Mouse (Mus musculus): Measurements from ENCODE around the gene Ccpg1os. TPM values are rescaled to one million over a fixed set of nuclear protein-coding genes. Genes with fewer than 3 reads are reported as not detected.

The Ccpg1os gene
- total and polyA plus RNA-seq, 3 experiments = 5.2 to 12.6 (median 7.3) TPM

DNA sequence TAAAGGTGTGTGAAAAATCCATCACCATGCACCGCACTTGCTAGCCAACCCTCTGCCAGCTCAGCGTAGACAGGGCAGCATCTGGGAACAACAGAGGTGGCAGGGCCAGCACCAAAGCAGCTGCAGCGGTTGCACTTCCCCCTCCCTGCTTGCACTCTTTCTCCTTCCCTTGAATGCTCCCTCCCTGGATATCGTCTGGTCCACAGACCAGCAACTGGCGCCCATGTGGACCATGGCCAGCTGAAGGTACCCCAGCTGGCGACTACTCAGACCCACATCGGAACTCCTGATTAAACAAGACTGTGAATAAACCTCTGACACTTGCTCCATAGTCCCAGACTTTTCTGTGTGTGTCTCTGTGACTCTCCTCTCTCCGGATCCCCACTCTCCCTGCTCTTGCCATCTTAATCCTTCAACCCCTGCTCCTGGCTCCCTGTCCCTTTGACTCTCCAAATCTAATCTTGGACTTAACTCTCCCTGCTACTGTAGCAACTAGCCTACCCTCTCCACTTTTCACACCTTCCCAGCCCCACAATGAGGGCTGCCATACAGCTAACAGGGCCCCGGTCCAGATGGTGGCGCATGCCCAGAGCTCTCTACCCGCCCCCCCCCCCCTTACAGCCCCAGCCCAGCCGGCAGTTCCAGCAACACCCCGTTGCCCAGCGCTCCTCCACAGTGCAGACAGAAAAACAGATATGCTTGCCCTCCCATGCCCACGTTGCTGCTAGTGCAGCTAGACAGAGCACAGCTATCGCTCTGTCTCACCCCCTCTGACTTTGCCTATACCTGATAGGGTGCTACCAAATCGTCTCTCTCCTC is 40.8 kb upstream of the Ccpg1os start:
- TF ChIP-seq SMC3 (IDR thresholded peaks at IDR 0.05; ENCODE audit: low read depth, low read length) = no peak
- no peak for TF ChIP-seq ZKSCAN1 (IDR thresholded peaks at IDR 0.05; ENCODE audit: borderline replicate concordance, low read depth, low read length)
- TF ChIP-seq TCF12 (IDR thresholded peaks at IDR 0.05; ENCODE audit: low read depth, low read length) = no peak
- TF ChIP-seq JUN (IDR thresholded peaks at IDR 0.05; ENCODE audit: insufficient read depth, low read depth, low read length) = no peak
- no peak for TF ChIP-seq USF2 (conservative IDR thresholded peaks at IDR 0.05; ENCODE audit: low read depth, low read length)
- no peak for TF ChIP-seq KAT2A (IDR thresholded peaks at IDR 0.05; ENCODE audit: insufficient replicate concordance, low read length)
- dilution Hi-C loops (cut with MboI; ENCODE audit: extremely low pct_ligation_motif_present, extremely low pct_unique_long_range_greater_than_20kb, low sequenced_read_pairs) = no loop called here

DNA sequence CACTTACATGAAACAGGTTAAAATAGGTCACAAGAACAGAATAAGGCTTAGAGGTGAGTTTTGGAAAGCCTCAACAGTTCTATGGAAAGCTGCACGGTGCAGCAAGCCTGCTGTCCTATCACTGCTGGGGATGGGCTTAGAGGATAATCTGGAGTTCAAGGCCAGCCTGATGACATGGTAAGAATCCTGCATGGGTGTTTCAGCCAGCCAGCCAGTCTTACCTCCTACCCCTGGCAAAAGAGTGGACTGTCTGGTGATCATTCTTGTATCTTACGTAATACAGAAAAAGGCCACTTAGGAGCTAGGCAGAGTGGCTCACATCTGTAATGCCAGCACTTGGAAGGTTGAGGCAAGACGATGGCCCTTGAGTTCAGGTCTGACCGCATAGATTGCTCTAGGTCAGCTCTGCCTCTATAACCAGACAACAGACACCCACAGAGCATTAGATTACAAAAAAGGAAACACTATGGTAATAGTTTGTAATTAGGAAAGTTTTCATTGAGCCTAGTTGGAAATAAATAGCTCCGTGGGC is 35.5 kb upstream of the Ccpg1os start:
- H3K4me2 ChIP-seq (ENCODE audit: insufficient read depth, low read depth, poor library complexity, severe bottlenecking) = no peak overlapping the region
- no peaks in the 10 kb centered on the region for H3K4me1 ChIP-seq (ENCODE audit: control insufficient read depth in 1 of 2, insufficient read depth in 2 of 2)
- H3K4me3 ChIP-seq (replicated peaks in 1 of 3; ENCODE audit: low read depth in 2 of 3, low read length in 2 of 3, poor library complexity in 1 of 3) = no peak overlapping the region
- no peak overlapping the region for H3K9ac ChIP-seq (ENCODE audit: insufficient read depth, low read depth)
- H3K36me3 ChIP-seq (replicated peaks in 1 of 2; ENCODE audit: control insufficient read depth in 1 of 2, insufficient read depth in 1 of 2, low read length in 1 of 2) = peaks cover 52 to 86% of the 10 kb centered on the region in 2 experiments
- H3K79me2 ChIP-seq (replicated peaks; ENCODE audit: control insufficient read depth, extremely low read depth, insufficient read depth, poor library complexity, severe bottlenecking) = no peaks in the 10 kb centered on the region
- no peak for DNase-seq (ENCODE audit: extremely low read depth)
- H3K9me3 ChIP-seq (replicated peaks; ENCODE audit: low read length) = no peaks in the 10 kb centered on the region
- dilution Hi-C loops (cut with MboI; ENCODE audit: extremely low pct_ligation_motif_present, extremely low pct_unique_long_range_greater_than_20kb, low sequenced_read_pairs) = no loop called here
- TF ChIP-seq TCF12 (IDR thresholded peaks at IDR 0.05; ENCODE audit: low read depth, low read length) (no peak), NELFE (IDR thresholded peaks at IDR 0.05; ENCODE audit: low read depth, low read length) (no peak), ZC3H11A (IDR thresholded peaks at IDR 0.05; ENCODE audit: low read depth, low read length) (no peak), KAT2A (IDR thresholded peaks at IDR 0.05; ENCODE audit: insufficient replicate concordance, low read length) (no peak), POLR2A (IDR thresholded peaks at IDR 0.05; ENCODE audit: low read depth, low read length) (no peak), NRF1 (IDR thresholded peaks at IDR 0.05; ENCODE audit: low read depth, low read length) (no peak), HCFC1 (IDR thresholded peaks at IDR 0.05; ENCODE audit: low read depth, low read length) (no peak), SMC3 (IDR thresholded peaks at IDR 0.05; ENCODE audit: low read depth, low read length) (no peak), POLR2AphosphoS2 (IDR thresholded peaks at IDR 0.05; ENCODE audit: low read depth, low read length) (no peak), ZNF384 (IDR thresholded peaks at IDR 0.05; ENCODE audit: low read depth, low read length) (no peak), E2F4 (IDR thresholded peaks at IDR 0.05; ENCODE audit: insufficient replicate concordance, low read depth, low read length) (no peak), MAX (IDR thresholded peaks at IDR 0.05; ENCODE audit: low read length) (no peak), GABPA (IDR thresholded peaks at IDR 0.05; ENCODE audit: insufficient replicate concordance, low read depth, low read length) (no peak), ETS1 (conservative IDR thresholded peaks at IDR 0.05; ENCODE audit: low read depth, low read length) (no peak), CHD2 (IDR thresholded peaks at IDR 0.05; ENCODE audit: low read length) (no peak), PAX5 (IDR thresholded peaks at IDR 0.05; ENCODE audit: low read length) (no peak), TBP (conservative IDR thresholded peaks at IDR 0.05; ENCODE audit: low read depth, low read length) (no peak), MAFK (IDR thresholded peaks at IDR 0.05; ENCODE audit: insufficient replicate concordance, low read length) (no peak), MYC (IDR thresholded peaks at IDR 0.05; ENCODE audit: low read depth, low read length) (no peak)
- H3K27ac ChIP-seq (ENCODE audit: insufficient read depth, low read depth) = no peak overlapping the region
- H3K27me3 ChIP-seq (replicated peaks) = no peaks in the 10 kb centered on the region
- in situ Hi-C loops (cut with MboI; ENCODE audit: low pct_ligation_motif_present, low pct_unique_long_range_greater_than_20kb, low sequenced_read_pairs) = no loop called here

More for the DNA sequence above, 40.8 kb upstream of the Ccpg1os start:
- in situ Hi-C loops (cut with MboI; ENCODE audit: low pct_ligation_motif_present, low pct_unique_long_range_greater_than_20kb, low sequenced_read_pairs) = no loop called here
- Histone ChIP-seq H3K9me3 (replicated peaks; ENCODE audit: low read length) (no peaks in the 10 kb centered on the region), H3K79me2 (replicated peaks; ENCODE audit: control insufficient read depth, extremely low read depth, insufficient read depth, poor library complexity, severe bottlenecking) (no peaks in the 10 kb centered on the region), H3K4me2 (ENCODE audit: insufficient read depth, low read depth, poor library complexity, severe bottlenecking) (no peak overlapping the region), H3K27me3 (replicated peaks) (no peaks in the 10 kb centered on the region), H3K9ac (ENCODE audit: insufficient read depth, low read depth) (no peak overlapping the region), H3K27ac (ENCODE audit: insufficient read depth, low read depth) (no peak overlapping the region), H3K36me3 (replicated peaks in 1 of 2; ENCODE audit: control insufficient read depth in 1 of 2, insufficient read depth in 1 of 2, low read length in 1 of 2) (peaks cover 20 to 76% of the 10 kb centered on the region in 2 experiments), H3K4me3 (replicated peaks in 1 of 3; ENCODE audit: low read depth in 2 of 3, low read length in 2 of 3, poor library complexity in 1 of 3) (no peak overlapping the region), H3K4me1 (ENCODE audit: control insufficient read depth in 1 of 2, insufficient read depth in 2 of 2) (no peaks in the 10 kb centered on the region)
- DNase-seq (ENCODE audit: extremely low read depth) = no peak

All from CH12.LX (cell line).